Mouse (Mus musculus) midbrain, embryonic 16.5 days (tissue): ENCODE data around the gene Tmem175. TPM values are rescaled to one million over a fixed set of nuclear protein-coding genes. Genes with fewer than 3 reads are reported as not detected.

Experiments
- ATAC-seq: fragments of 200-750 bp; cut with Nextera tagmentation; 2 replicates; pipeline ENCODE4 v1.8.0; 2017; ENCODE audit warnings: moderate TSS enrichment
- H3K27ac ChIP-seq: fragments of 300-500 bp; sonication (generic); 2 replicates; pipeline ENCODE4 v1.5.1; 2014; ENCODE audit warnings: mild to moderate bottlenecking, low read length, mixed read lengths
- H3K27me3 ChIP-seq: fragments of 300-500 bp; sonication (generic); 2 replicates; pipeline ENCODE4 v1.6.1; 2014; ENCODE audit warnings: low read depth, low read length, mixed read lengths; ENCODE audit not compliant: control insufficient read depth, insufficient read depth
- H3K36me3 ChIP-seq: fragments of 300-500 bp; sonication (generic); 2 replicates; pipeline ENCODE4 v1.6.1; 2014; ENCODE audit warnings: mild to moderate bottlenecking, low read length, moderate library complexity, mixed read lengths; ENCODE audit not compliant: control insufficient read depth, insufficient read depth
- H3K4me1 ChIP-seq: fragments of 300-500 bp; sonication (generic); 2 replicates; pipeline ENCODE4 v1.6.1; 2014; ENCODE audit warnings: mild to moderate bottlenecking, low read length, mixed read lengths; ENCODE audit not compliant: control insufficient read depth, insufficient read depth
- H3K4me2 ChIP-seq: fragments of 300-500 bp; sonication (generic); 2 replicates; pipeline ENCODE4 v1.6.1; 2014; ENCODE audit warnings: mild to moderate bottlenecking, low read length, mixed read lengths
- H3K4me3 ChIP-seq: fragments of 300-500 bp; sonication (generic); 2 replicates; pipeline ENCODE4 v1.5.1; 2014; ENCODE audit warnings: low read depth, mild to moderate bottlenecking, low read length, moderate library complexity, mixed read lengths
- H3K9ac ChIP-seq: fragments of 300-500 bp; sonication (generic); 2 replicates; pipeline ENCODE4 v1.6.1; 2014; ENCODE audit warnings: low read depth, low read length, mixed read lengths
- H3K9me3 ChIP-seq: fragments of 300-500 bp; sonication (generic); replicated peaks from 2 replicates; pipeline ENCODE4 v1.6.1; 2014; ENCODE audit warnings: mild to moderate bottlenecking, low read length, mixed read lengths; ENCODE audit not compliant: control insufficient read depth, poor library complexity, severe bottlenecking
- WGBS: fragments of 180-500 bp; shearing (Covaris S2); extraction: QIAGEN DNeasy Blood & Tissue Kit; methylation state at CpG from one replicate; pipeline ENCODE4 v1.1.7; 2014; 5-methylcytosine and 5-hydroxymethylcytosine counted together
- polyA plus RNA-seq: library from polyadenylated mRNA; unstranded; fragments of >200 nt; fragmentation: Nextera tagmentation; extraction: Ambion mirVana; gene quantifications from 2 replicates; pipeline ENCODE4 v1.2.1, GENCODE M21; 2015

Gene Tmem175
- polyA plus RNA-seq, 1 experiment from 2014 or later = 25.1 TPM

- H3K4me2 ChIP-seq = no peak overlapping the region
- peaks cover 11% of the 10 kb centered on the region for H3K4me1 ChIP-seq
- no peak overlapping the region for H3K9ac ChIP-seq
- no peak overlapping the region for H3K4me3 ChIP-seq
- no peak overlapping the region for H3K27ac ChIP-seq
- no peaks in the 10 kb centered on the region for H3K9me3 ChIP-seq
- H3K27me3 ChIP-seq = no peaks in the 10 kb centered on the region
- no peak for ATAC-seq
- peaks cover 15% of the 10 kb centered on the region for H3K36me3 ChIP-seq
Observed at GRCm38 (mm10) chr5:108670785-108671184, 41.2 kb downstream of the Tmem175 start.

GRCm38 (mm10) chr5:108671757-108672156 lies 42.2 kb downstream of the Tmem175 start:
- Histone ChIP-seq H3K27ac (no peak overlapping the region), H3K27me3 (no peaks in the 10 kb centered on the region), H3K36me3 (peaks cover 15% of the 10 kb centered on the region), H3K4me3 (no peak overlapping the region), H3K9ac (no peak overlapping the region), H3K4me2 (no peak overlapping the region), H3K9me3 (no peaks in the 10 kb centered on the region), H3K4me1 (peaks cover 14% of the 10 kb centered on the region)
- WGBS = 94% methylated on average over 12 of the region's 12 CpGs
- no peak for ATAC-seq

GRCm38 (mm10) chr5:108674624-108675023 lies 45.1 kb downstream of the Tmem175 start:
- Histone ChIP-seq H3K27me3 (no peaks in the 10 kb centered on the region), H3K9me3 (no peaks in the 10 kb centered on the region), H3K9ac (no peak overlapping the region), H3K27ac (no peak overlapping the region), H3K36me3 (peaks cover 15% of the 10 kb centered on the region), H3K4me3 (no peak overlapping the region), H3K4me2 (no peak overlapping the region), H3K4me1 (peaks cover 14% of the 10 kb centered on the region)
- WGBS = 77% methylated on average over 2 of the region's 2 CpGs
- ATAC-seq = no peak

GRCm38 (mm10) chr5:108675251-108675816 lies 45.8 kb downstream of the Tmem175 start, which contains the start of gene Slc26a1:
TSS of gene Slc26a1 (minus strand) at chr5:108675569.
- no peaks in the 10 kb centered on the region for H3K9me3 ChIP-seq
- ATAC-seq = no peak
- WGBS = 81% methylated on average over 9 of the region's 9 CpGs

GRCm38 (mm10) chr5:108676772-108677498 lies 47.4 kb downstream of the Tmem175 start:
- H3K9me3 ChIP-seq = no peaks in the 10 kb centered on the region
- ATAC-seq = peak; percentile 63
- H3K27me3 ChIP-seq = no peaks in the 10 kb centered on the region
- H3K27ac ChIP-seq = peak overlapping the region; percentile 93
- H3K4me3 ChIP-seq = peak overlapping the region; percentile 39
- 18% methylated on average over 5 of the region's 5 CpGs for WGBS
- H3K9ac ChIP-seq = peak overlapping the region; percentile 74
- H3K4me1 ChIP-seq = peaks cover 9% of the 10 kb centered on the region
- peaks cover 9% of the 10 kb centered on the region for H3K36me3 ChIP-seq
- peak overlapping the region; percentile 71 for H3K4me2 ChIP-seq

More at GRCm38 (mm10) chr5:108675251-108675816, 45.8 kb downstream of the Tmem175 start, which contains the start of gene Slc26a1:
- Histone ChIP-seq H3K4me2 (no peak within 1 kb of the TSS), H3K4me3 (no peak within 1 kb of the TSS), H3K9ac (no peak within 1 kb of the TSS), H3K36me3 (peaks cover 15% of the 10 kb centered on the region), H3K27ac (no peak within 1 kb of the TSS), H3K4me1 (peaks cover 9% of the 10 kb centered on the region), H3K27me3 (no peaks in the 10 kb centered on the region)

- Histone ChIP-seq H3K4me3 (peak overlapping the region; percentile 39), H3K9me3 (no peaks in the 10 kb centered on the region), H3K27ac (peak overlapping the region; percentile 93), H3K27me3 (no peaks in the 10 kb centered on the region), H3K4me2 (peak overlapping the region; percentile 71), H3K4me1 (peaks cover 9% of the 10 kb centered on the region), H3K9ac (peak overlapping the region; percentile 74), H3K36me3 (peaks cover 3% of the 10 kb centered on the region; the same call in 1 of the 2 replicates)
- ATAC-seq = peak; percentile 93
- 2% methylated on average over 25 of the region's 25 CpGs for WGBS
Observed at GRCm38 (mm10) chr5:108677605-108678295, 48.2 kb downstream of the Tmem175 start.

GRCm38 (mm10) chr5:108678296-108678854 lies 48.8 kb downstream of the Tmem175 start:
- 84% methylated on average over 6 of the region's 6 CpGs for WGBS

GRCm38 (mm10) chr5:108679909-108680308 lies 50.3 kb downstream of the Tmem175 start:
- Histone ChIP-seq H3K27me3 (no peaks in the 10 kb centered on the region), H3K4me2 (no peak overlapping the region), H3K4me1 (peaks cover 9% of the 10 kb centered on the region), H3K4me3 (no peak overlapping the region), H3K36me3 (no peaks in the 10 kb centered on the region; the same call in 1 of the 2 replicates), H3K27ac (no peak overlapping the region), H3K9ac (no peak overlapping the region), H3K9me3 (no peaks in the 10 kb centered on the region)
- 53% methylated on average over 3 of the region's 3 CpGs for WGBS
- no peak for ATAC-seq

More at GRCm38 (mm10) chr5:108678296-108678854, 48.8 kb downstream of the Tmem175 start:
- no peak for ATAC-seq
- Histone ChIP-seq H3K27me3 (no peaks in the 10 kb centered on the region), H3K36me3 (no peaks in the 10 kb centered on the region; the same call in 1 of the 2 replicates), H3K4me3 (no peak overlapping the region), H3K27ac (peak overlapping the region; percentile 42; the same call in 1 of the 2 replicates), H3K4me2 (no peak overlapping the region), H3K9me3 (no peaks in the 10 kb centered on the region), H3K9ac (no peak overlapping the region), H3K4me1 (peaks cover 9% of the 10 kb centered on the region)
